Mouse (Mus musculus) neural tube, embryonic 14.5 days (tissue): ENCODE measurements around the gene Fmnl3. TPM values are rescaled to one million over a fixed set of nuclear protein-coding genes. Genes with fewer than 3 reads are reported as not detected.

Source experiments
- polyA plus RNA-seq: library from polyadenylated mRNA; unstranded; fragments of >200 nt; fragmentation: Nextera tagmentation; extraction: Ambion mirVana; gene quantifications from 2 replicates; pipeline ENCODE4 v1.2.1, GENCODE M21; 2014

Fmnl3 gene
- polyA plus RNA-seq, 1 experiment from 2014 or later = 7.3 TPM

Other genes starting within 250 kb of the Fmnl3 start
- gene Spats2, start 244.6 kb downstream of the Fmnl3 start, polyA plus RNA-seq = 32.6 and 41.6 TPM in 2 replicates
- gene Kcnh3, start 145.6 kb downstream of the Fmnl3 start, polyA plus RNA-seq = 0.63 and 0.66 TPM in 2 replicates
- gene Mcrs1, start 118.5 kb downstream of the Fmnl3 start, polyA plus RNA-seq = 202 and 213 TPM in 2 replicates
- 96.9 and 113 TPM in 2 replicates for gene Prpf40b, start 75.4 kb downstream of the Fmnl3 start, polyA plus RNA-seq
- gene Fam186b, start 74.6 kb downstream of the Fmnl3 start, polyA plus RNA-seq = 0.53 and 0.66 TPM in 2 replicates
- 245 and 257 TPM in 2 replicates for gene Tmbim6, start 22.4 kb upstream of the Fmnl3 start, polyA plus RNA-seq
- gene Nckap5l, start 87.3 kb upstream of the Fmnl3 start, polyA plus RNA-seq = 16.5 and 18.7 TPM in 2 replicates
- 19.7 and 20.2 TPM in 2 replicates for gene Bcdin3d, start 104.2 kb upstream of the Fmnl3 start, polyA plus RNA-seq
- gene Faim2, start 157.7 kb upstream of the Fmnl3 start, polyA plus RNA-seq = 24.0 and 32.0 TPM in 2 replicates
- not detected in 2 replicates for gene Aqp2, start 208.6 kb upstream of the Fmnl3 start, polyA plus RNA-seq
- 1.4 and 2.1 TPM in 2 replicates for gene Aqp5, start 220.3 kb upstream of the Fmnl3 start, polyA plus RNA-seq
- 1.4 and 1.6 TPM in 2 replicates for gene Aqp6, start 230.9 kb upstream of the Fmnl3 start, polyA plus RNA-seq